Mouse (Mus musculus) brain, embryonic 14.5 days (tissue): Measurements from ENCODE around the gene Gm3336.

ENCODE experiments used
- CTCF ChIP-seq: fragments of 200-500 bp; IDR thresholded peaks from 2 replicates; pipeline ENCODE4 v1.5.1; 2012; ENCODE audit warnings: inconsistent platforms, mild to moderate bottlenecking, moderate library complexity, borderline replicate concordance; ENCODE audit not compliant: insufficient read depth, insufficient read length; ENCODE audit errors: extremely low read depth
- POLR2A ChIP-seq: fragments of 200-500 bp; IDR thresholded peaks from 2 replicates; pipeline ENCODE4 v1.6.1; 2012; ENCODE audit warnings: mild to moderate bottlenecking, inconsistent platforms, borderline replicate concordance; ENCODE audit not compliant: poor library complexity, insufficient read depth, insufficient read length, severe bottlenecking; ENCODE audit errors: extremely low read depth

GRCm38 (mm10) chr8:70684291-70684690 is 34.1 kb upstream of the Gm3336 start:
- TF ChIP-seq CTCF = no peak
- TF ChIP-seq POLR2A = no peak
